ENCODE assay signal across 23 mouse cellular contexts in the genomic region with DNA sequence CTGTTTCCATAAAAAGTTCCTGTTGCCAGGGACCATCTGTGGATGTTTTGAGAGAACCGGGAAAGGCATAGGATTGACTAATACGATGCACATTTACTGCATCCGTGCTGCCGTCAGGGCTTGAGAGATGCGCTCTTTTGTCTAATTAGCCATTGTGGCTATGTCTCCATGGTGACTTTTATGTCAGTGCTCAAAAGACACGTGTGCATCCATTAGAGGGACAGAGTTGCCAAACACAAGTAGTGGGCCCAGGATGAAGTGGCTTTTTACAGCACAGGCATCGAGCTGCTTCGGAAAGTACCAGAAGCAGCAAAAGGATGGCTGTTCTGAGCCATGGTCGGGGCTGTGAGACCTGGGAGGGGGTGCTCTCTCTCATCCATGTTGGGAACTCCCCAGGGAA. TPM values are rescaled to one million over a fixed set of nuclear protein-coding genes. Genes with fewer than 3 reads are reported as not detected.
DNase-seq lines count a peak whose midpoint lies in the region; ATAC-seq lines count a peak whose summit lies in the region.
"Had no signal": no experiment of that assay in that cellular context is flagged by ENCODE, and none has a peak within 500 bp of the region (broad histone marks: within the 10 kb centered on the region; RNA-seq: fewer than 3 reads in every experiment).

No protein-coding gene starts in this region.

- peaks cover 11% of the 10 kb centered on the region; the same call in 1 of the 2 replicates for H3K27me3 ChIP-seq in midbrain, embryonic 10.5 days (ENCODE audit: low read depth, poor library complexity, severe bottlenecking)
- no peaks in the 10 kb centered on the region for H3K27me3 ChIP-seq in midbrain, embryonic 16.5 days (ENCODE audit: control insufficient read depth, insufficient read depth, low read depth, low read length)
- H3K27me3 ChIP-seq in forebrain, embryonic 14.5 days (replicated peaks; ENCODE audit: control insufficient read depth, insufficient read depth, low read length) = no peaks in the 10 kb centered on the region
- H3K27me3 ChIP-seq in neural tube, embryonic 13.5 days = peaks cover 70% of the 10 kb centered on the region
- H3K27me3 ChIP-seq: limb, embryonic 12.5 days had no signal

- H3K36me3 ChIP-seq in midbrain, embryonic 10.5 days = no peaks in the 10 kb centered on the region
- H3K36me3 ChIP-seq in midbrain, embryonic 16.5 days (ENCODE audit: control insufficient read depth, insufficient read depth, low read length) = no peaks in the 10 kb centered on the region
- no peaks in the 10 kb centered on the region for H3K36me3 ChIP-seq in forebrain, embryonic 14.5 days (ENCODE audit: control insufficient read depth, insufficient read depth, low read length)
- no peaks in the 10 kb centered on the region for H3K36me3 ChIP-seq in neural tube, embryonic 13.5 days
- H3K36me3 ChIP-seq: limb, embryonic 12.5 days had no signal

- no peak for ATAC-seq in midbrain, embryonic 16.5 days
- peak; percentile 28; the same call in 1 of the 2 replicates for ATAC-seq in forebrain, embryonic 14.5 days
- ATAC-seq in neural tube, embryonic 13.5 days (ENCODE audit: low read depth) = peak; percentile 59; the same call in 1 of the 2 replicates
- no peak for ATAC-seq in cerebellum, adult (ENCODE audit: insufficient number of reproducible peaks, low FRiP score, low TSS enrichment)
- ATAC-seq: lung, postnatal 0 days had no signal

- DNase-seq in midbrain, embryonic 10.5 days (ENCODE audit: low spot score) = no peak
- DNase-seq in embryo, embryonic 10.5 days (ENCODE audit: low spot score) = peak; percentile 65
- DNase-seq in forebrain, embryonic 14.5 days (ENCODE audit: low spot score) = peak; percentile 59
- DNase-seq in gastrocnemius, adult 8-10 months (ENCODE audit: low spot score in 2 of 2) = no peak
- DNase-seq: adrenal gland, postnatal 25 days; cerebellum, postnatal 25 days; gastrocnemius, adult 2 months; heart, adult 2 months; kidney, adult 8-10 months; kidney, postnatal 36 days; layer of hippocampus, adult 9-11 months; right cerebral cortex, postnatal 14 days had no signal

- 0 out of 2 replicates have a peak overlapping the region, but pooled peaks have one; percentile 33 for H3K27ac ChIP-seq in midbrain, embryonic 10.5 days (replicated peaks)
- H3K27ac ChIP-seq in midbrain, embryonic 16.5 days (ENCODE audit: low read length) = no peak overlapping the region
- no peak overlapping the region for H3K27ac ChIP-seq in forebrain, embryonic 14.5 days (ENCODE audit: low read depth, low read length)
- H3K27ac ChIP-seq in neural tube, embryonic 13.5 days (replicated peaks) = no peak overlapping the region
- H3K27ac ChIP-seq: gastrocnemius, adult 2 months; heart, adult 2 months; limb, embryonic 12.5 days; liver, embryonic 14.5 days had no signal

- H3K4me3 ChIP-seq in midbrain, embryonic 10.5 days = no peak overlapping the region
- no peak overlapping the region for H3K4me3 ChIP-seq in midbrain, embryonic 16.5 days (ENCODE audit: low read depth, low read length)
- H3K4me3 ChIP-seq in forebrain, embryonic 14.5 days (ENCODE audit: low read depth, low read length) = no peak overlapping the region
- no peak overlapping the region for H3K4me3 ChIP-seq in neural tube, embryonic 13.5 days
- H3K4me3 ChIP-seq: gastrocnemius, adult 2 months; heart, adult 2 months; limb, embryonic 12.5 days had no signal

- H3K9ac ChIP-seq in midbrain, embryonic 16.5 days (ENCODE audit: low read depth, low read length) = no peak overlapping the region
- H3K9ac ChIP-seq in forebrain, embryonic 14.5 days (ENCODE audit: low read length) = no peak overlapping the region
- H3K9ac ChIP-seq in neural tube, embryonic 13.5 days = no peak overlapping the region
- H3K9ac ChIP-seq: limb, embryonic 12.5 days; liver, embryonic 14.5 days had no signal

- WGBS in midbrain, embryonic 10.5 days = 60% methylated on average over 9 of the region's 9 CpGs
- 29% methylated on average over 9 of the region's 9 CpGs for WGBS in midbrain, embryonic 16.5 days
- 31% methylated on average over 9 of the region's 9 CpGs for WGBS in forebrain, embryonic 14.5 days
- 26% methylated on average over 9 of the region's 9 CpGs for WGBS in neural tube, embryonic 13.5 days

- peaks cover 56% of the 10 kb centered on the region for H3K4me1 ChIP-seq in midbrain, embryonic 10.5 days
- H3K4me1 ChIP-seq in midbrain, embryonic 16.5 days (ENCODE audit: control insufficient read depth, insufficient read depth, low read length) = peaks cover 35% of the 10 kb centered on the region
- H3K4me1 ChIP-seq in forebrain, embryonic 14.5 days (ENCODE audit: control insufficient read depth, insufficient read depth, low read length) = peaks cover 17% of the 10 kb centered on the region
- peaks cover 26% of the 10 kb centered on the region for H3K4me1 ChIP-seq in neural tube, embryonic 13.5 days (replicated peaks)

- no peaks in the 10 kb centered on the region for H3K9me3 ChIP-seq in midbrain, embryonic 10.5 days (replicated peaks)
- H3K9me3 ChIP-seq in midbrain, embryonic 16.5 days (replicated peaks; ENCODE audit: control insufficient read depth, low read length, poor library complexity, severe bottlenecking) = no peaks in the 10 kb centered on the region
- no peaks in the 10 kb centered on the region for H3K9me3 ChIP-seq in forebrain, embryonic 14.5 days (replicated peaks; ENCODE audit: control insufficient read depth, low read length)
- no peaks in the 10 kb centered on the region for H3K9me3 ChIP-seq in neural tube, embryonic 13.5 days
- H3K9me3 ChIP-seq: limb, embryonic 12.5 days had no signal

- no peak overlapping the region for H3K4me2 ChIP-seq in midbrain, embryonic 16.5 days (ENCODE audit: low read length)
- no peak overlapping the region for H3K4me2 ChIP-seq in forebrain, embryonic 14.5 days (ENCODE audit: low read length)
- no peak overlapping the region for H3K4me2 ChIP-seq in neural tube, embryonic 13.5 days
- H3K4me2 ChIP-seq: limb, embryonic 12.5 days had no signal

RNA-seq across cellular contexts. Expression of gene Gtsf1l, which starts 20.7 kb away (rescaled TPM):
- not detected in 2 replicates for polyA plus RNA-seq in midbrain, embryonic 10.5 days (2016; fragmentation: Nextera tagmentation; extraction: Ambion mirVana)
- not detected in 2 replicates for polyA plus RNA-seq in midbrain, embryonic 16.5 days (2015; fragmentation: Nextera tagmentation; extraction: Ambion mirVana)
- polyA plus RNA-seq in forebrain, embryonic 14.5 days (2014; fragmentation: Nextera tagmentation; extraction: Ambion mirVana) = 0.22 TPM in 1 of 2 replicates, not detected in the other
- not detected in 2 replicates for polyA plus RNA-seq in neural tube, embryonic 13.5 days (2015; fragmentation: Nextera tagmentation; extraction: Ambion mirVana)
- total RNA-seq in gastrocnemius, adult 8-10 months (2022) = not detected
- total RNA-seq: adrenal gland, postnatal 25 days; gastrocnemius, adult 2 months; heart, adult 2 months; left cerebral cortex, adult 8-10 months had no signal
- polyA plus RNA-seq: embryonic facial prominence, embryonic 14.5 days; heart, postnatal 0 days; limb, embryonic 12.5 days; liver, embryonic 14.5 days; stomach, embryonic 16.5 days; thymus, postnatal 0 days had no signal

RNA-seq across cellular contexts. Expression of gene Mybl2, which starts 53.9 kb away (rescaled TPM):
- 48.9 and 57.5 TPM in 2 replicates for polyA plus RNA-seq in midbrain, embryonic 10.5 days (2016; fragmentation: Nextera tagmentation; extraction: Ambion mirVana)
- polyA plus RNA-seq in midbrain, embryonic 16.5 days (2015; fragmentation: Nextera tagmentation; extraction: Ambion mirVana) = 1.9 and 3.9 TPM in 2 replicates
- polyA plus RNA-seq in forebrain, embryonic 14.5 days (2014; fragmentation: Nextera tagmentation; extraction: Ambion mirVana) = 8.4 and 10.5 TPM in 2 replicates
- polyA plus RNA-seq in neural tube, embryonic 13.5 days (2015; fragmentation: Nextera tagmentation; extraction: Ambion mirVana) = 4.2 and 4.9 TPM in 2 replicates
- under 1 TPM in 3 of 4 experiments, not detected in 1; 0.27 to 0.53 (median 0.48) TPM for total RNA-seq in gastrocnemius, adult 8-10 months (2022)
- total RNA-seq: gastrocnemius, adult 2 months had no signal

Comparison
In these comparisons a context has a peak if more than half of its experiments do, and no peak if none do; other contexts are left out.
1. DNase-seq: peak in embryo, embryonic 10.5 days (single experiment) and forebrain, embryonic 14.5 days (single experiment); none in midbrain, embryonic 10.5 days (single experiment) and gastrocnemius, adult 8-10 months (0 of 2).
2. ATAC-seq: peak in forebrain, embryonic 14.5 days (single experiment) and neural tube, embryonic 13.5 days (single experiment); none in midbrain, embryonic 16.5 days (single experiment) and cerebellum, adult (single experiment).